Mouse (Mus musculus): ENCODE results near the gene Pp2d1. TPM values are rescaled to one million over a fixed set of nuclear protein-coding genes. Genes with fewer than 3 reads are reported as not detected.
"Not testable (repeated sequence)": the region's sequence is repeated elsewhere in the genome, so short reads cannot be mapped to it uniquely, and the experiment has no call there.

The Pp2d1 gene
- total RNA-seq (2021) = not detected

- DNase-seq (ENCODE audit: low spot score in 2 of 2); intact Hi-C loops (cut with DNase I): not testable (repeated sequence)
Measured at GRCm38 (mm10) chr17:53539351-53539750, at the start of gene Pp2d1. Gene Pp2d1 (minus strand): TSS chr17:53539451.

GRCm38 (mm10) chr17:53588097-53588855 is 49.0 kb upstream of the Pp2d1 start:
- no peak for DNase-seq (ENCODE audit: low spot score in 2 of 2)
- intact Hi-C loops (cut with DNase I) = no loop called here

- intact Hi-C loops (cut with DNase I) = loop anchor here (1.0 to 2.0 kb wide), 2 partner anchors 20 to 91 kb away; partner anchors contain the start of gene Kat2b
- peak; percentile 71 to 74 for DNase-seq (ENCODE audit: low spot score in 2 of 2)
Measured at GRCm38 (mm10) chr17:53587074-53587851, 48.0 kb upstream of the Pp2d1 start.

GRCm38 (mm10) chr17:53583846-53584579 is 44.8 kb upstream of the Pp2d1 start:
- intact Hi-C loops (cut with DNase I) = no loop called here
- no peak for DNase-seq (ENCODE audit: low spot score in 2 of 2)

GRCm38 (mm10) chr17:53582805-53583204 is 43.6 kb upstream of the Pp2d1 start:
- intact Hi-C loops (cut with DNase I) = no loop called here
- DNase-seq (ENCODE audit: low spot score in 2 of 2) = no peak

GRCm38 (mm10) chr17:53582026-53582585 is 42.9 kb upstream of the Pp2d1 start:
- no peak for DNase-seq (ENCODE audit: low spot score in 2 of 2)
- intact Hi-C loops (cut with DNase I) = no loop called here

GRCm38 (mm10) chr17:53580237-53580636 is 41.0 kb upstream of the Pp2d1 start:
- no peak for DNase-seq (ENCODE audit: low spot score in 2 of 2)
- intact Hi-C loops (cut with DNase I) = no loop called here

GRCm38 (mm10) chr17:53579612-53580011 is 40.4 kb upstream of the Pp2d1 start:
- DNase-seq (ENCODE audit: low spot score in 2 of 2) = no peak
- intact Hi-C loops (cut with DNase I) = no loop called here

GRCm38 (mm10) chr17:53578776-53579175 is 39.5 kb upstream of the Pp2d1 start:
- intact Hi-C loops (cut with DNase I) = no loop called here
- DNase-seq (ENCODE audit: low spot score in 2 of 2) = no peak

- intact Hi-C loops (cut with DNase I) = no loop called here
- DNase-seq (ENCODE audit: low spot score in 2 of 2) = no peak
Measured at GRCm38 (mm10) chr17:53578249-53578648, 39.0 kb upstream of the Pp2d1 start.

- DNase-seq (ENCODE audit: low spot score in 2 of 2) = no peak
- intact Hi-C loops (cut with DNase I) = no loop called here
Measured at GRCm38 (mm10) chr17:53577754-53578153, 38.5 kb upstream of the Pp2d1 start.

GRCm38 (mm10) chr17:53577151-53577550 is 37.9 kb upstream of the Pp2d1 start:
- intact Hi-C loops (cut with DNase I) = no loop called here
- no peak for DNase-seq (ENCODE audit: low spot score in 2 of 2)

GRCm38 (mm10) chr17:53573019-53573556 is 33.8 kb upstream of the Pp2d1 start:
- intact Hi-C loops (cut with DNase I) = loop anchor here (5.0 kb wide), 1 partner anchor 109 kb away; no protein-coding TSS in a partner anchor
- DNase-seq (ENCODE audit: low spot score in 2 of 2) = no peak

- intact Hi-C loops (cut with DNase I) = loop anchor here (5.0 kb wide), 1 partner anchor 111 kb away; no protein-coding TSS in a partner anchor
Measured at GRCm38 (mm10) chr17:53570932-53571331, 31.7 kb upstream of the Pp2d1 start.

GRCm38 (mm10) chr17:53570361-53570875 is 31.2 kb upstream of the Pp2d1 start:
- DNase-seq (ENCODE audit: low spot score in 2 of 2) = no peak
- intact Hi-C loops (cut with DNase I) = loop anchor here (5.0 kb wide), 1 partner anchor 112 kb away; no protein-coding TSS in a partner anchor

More at GRCm38 (mm10) chr17:53570932-53571331, 31.7 kb upstream of the Pp2d1 start:
- DNase-seq (ENCODE audit: low spot score in 2 of 2) = not testable (repeated sequence)

- DNase-seq (ENCODE audit: low spot score in 2 of 2) = no peak
- intact Hi-C loops (cut with DNase I) = loop anchor here (5.0 kb wide), 1 partner anchor 112 kb away; no protein-coding TSS in a partner anchor
Measured at GRCm38 (mm10) chr17:53569829-53570228, 30.6 kb upstream of the Pp2d1 start.

GRCm38 (mm10) chr17:53568734-53569386 is 29.6 kb upstream of the Pp2d1 start:
- intact Hi-C loops (cut with DNase I) = no loop called here
- DNase-seq (ENCODE audit: low spot score in 2 of 2) = no peak

- intact Hi-C loops (cut with DNase I) = no loop called here
- peak in 1 of 2 experiments; percentile 24 for DNase-seq (ENCODE audit: low spot score in 2 of 2)
Measured at GRCm38 (mm10) chr17:53568118-53568517, 28.9 kb upstream of the Pp2d1 start.

All from left cerebral cortex, postnatal 36 days (tissue).